Mouse (Mus musculus) MEL (cell line): ENCODE results near the gene Lmod1.

Source experiments
- EP300 ChIP-seq, 2 experiments: IDR thresholded peaks; 2 replicates each; pipeline ENCODE4 v1.6.1; 2011; ENCODE audit warnings: improper control_type of control experiment in 2 of 2, low read length in 2 of 2, low read depth in 1 of 2, mild to moderate bottlenecking in 1 of 2
- GABPA ChIP-seq: IDR thresholded peaks from 2 replicates; pipeline ENCODE4 v1.6.1; 2012; ENCODE audit warnings: low read depth, mild to moderate bottlenecking, inconsistent platforms, low read length, improper control_type of control experiment, moderate library complexity
- GATA1 ChIP-seq: IDR thresholded peaks from 2 replicates; pipeline ENCODE4 v1.6.1; 2011; ENCODE audit warnings: low read depth, low read length, improper control_type of control experiment
- MAFK ChIP-seq: IDR thresholded peaks from 2 replicates; pipeline ENCODE4 v1.6.1; 2011; ENCODE audit warnings: low read depth, mild to moderate bottlenecking, low read length, improper control_type of control experiment, borderline replicate concordance
- MAX ChIP-seq: IDR thresholded peaks from 2 replicates; pipeline ENCODE4 v1.6.1; 2011; ENCODE audit warnings: low read length, improper control_type of control experiment
- POLR2A ChIP-seq, 2 experiments: IDR thresholded peaks; 2 replicates each; pipeline ENCODE4 v1.6.1; 2011 to 2012; ENCODE audit warnings: low read length in 2 of 2, mild to moderate bottlenecking in 2 of 2, control low read depth in 1 of 2, improper control_type of control experiment in 1 of 2, low read depth in 1 of 2, moderate library complexity in 1 of 2; ENCODE audit not compliant: control insufficient read depth in 1 of 2, insufficient read depth in 1 of 2, poor library complexity in 1 of 2
- SIN3A ChIP-seq: IDR thresholded peaks from 2 replicates; pipeline ENCODE4 v1.6.1; 2012; ENCODE audit warnings: low read length, improper control_type of control experiment, inconsistent platforms

GRCm38 (mm10) chr1:135290908-135291307, 33.7 kb upstream of the Lmod1 start:
- TF ChIP-seq SIN3A (no peak), EP300 (IDR thresholded peaks at IDR 0.05; ENCODE audit: low read depth in 1 of 2, low read length in 2 of 2) (no peak), POLR2A (IDR thresholded peaks at IDR 0.05; ENCODE audit: control insufficient read depth in 1 of 2, insufficient read depth in 1 of 2, low read depth in 1 of 2, low read length in 2 of 2, poor library complexity in 1 of 2) (no peak), MAFK (no peak), GATA1 (no peak), MAX (no peak), GABPA (no peak)
